Mouse (Mus musculus): ENCODE data around the gene Gm10053.

Gm10053 gene

GRCm38 (mm10) chr19:24899578-24900544 lies 24.4 kb downstream of the Gm10053 start:
- DNase-seq: peak; percentile 64

- DNase-seq: no peak
Observed at GRCm38 (mm10) chr19:24900581-24901220, 25.2 kb downstream of the Gm10053 start, which contains the start of gene Foxd4. TSS of gene Foxd4 (minus strand) at chr19:24901197.

DNA sequence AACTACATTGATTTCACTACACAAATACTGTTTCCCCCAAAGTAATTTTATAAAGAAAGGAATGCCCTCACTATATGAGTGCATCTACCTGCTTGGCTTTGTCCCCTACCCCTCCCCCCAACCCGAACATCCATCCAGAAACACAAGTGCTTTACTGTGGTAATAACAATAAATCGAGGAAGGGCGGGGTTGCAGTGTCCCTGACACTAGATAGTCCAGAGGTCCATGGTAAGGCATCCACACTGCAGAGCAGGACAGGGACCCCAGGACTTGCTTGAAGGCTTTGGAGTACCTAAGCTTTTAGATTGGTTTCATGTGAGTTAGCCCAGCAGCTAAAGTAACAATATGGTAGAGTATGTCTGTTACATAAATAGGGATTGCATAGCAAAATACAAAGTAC lies 26.2 kb downstream of the Gm10053 start:
- DNase-seq: no peak

DNA sequence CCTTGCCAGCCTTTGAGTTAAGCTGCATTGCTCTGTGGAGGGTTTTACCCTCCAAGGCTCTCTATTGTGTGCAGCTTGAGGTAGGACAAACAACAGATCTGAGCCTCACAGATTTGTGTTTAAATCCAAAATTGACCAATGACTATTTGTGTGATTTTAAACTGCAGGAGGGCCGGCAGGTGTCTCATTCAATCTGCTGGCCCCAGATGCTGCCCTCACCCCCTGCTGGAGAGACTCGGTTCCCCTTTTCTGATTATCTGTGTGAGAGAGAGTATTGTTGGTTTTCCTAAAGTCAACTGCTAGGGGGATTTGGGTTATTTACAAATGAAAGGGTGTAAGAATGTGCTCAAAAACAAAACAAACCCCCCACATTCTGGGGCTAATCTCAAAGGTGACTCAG lies 26.8 kb downstream of the Gm10053 start:
- no peak for DNase-seq

- no peak for DNase-seq
Observed at GRCm38 (mm10) chr19:24902821-24903220, 27.3 kb downstream of the Gm10053 start.

DNA sequence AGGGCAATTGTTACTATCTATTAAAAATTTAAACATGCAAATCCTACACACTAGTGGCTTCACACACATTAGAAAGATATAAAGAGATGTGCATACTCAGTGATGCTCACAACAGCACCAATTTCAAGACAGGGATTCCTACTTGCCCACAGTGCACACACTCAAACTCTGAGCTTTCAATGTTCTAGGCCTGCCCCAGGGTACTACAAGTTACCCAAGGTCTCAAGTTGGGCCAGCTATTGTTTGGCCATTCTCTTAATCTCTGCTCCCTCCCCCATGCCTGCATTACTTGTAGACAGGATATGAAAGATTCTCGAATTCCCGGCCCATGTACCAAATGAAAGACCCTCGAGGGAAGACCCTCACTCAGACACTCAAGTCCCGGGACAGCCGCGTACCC lies 32.2 kb downstream of the Gm10053 start:
- DNase-seq: no peak

DNA sequence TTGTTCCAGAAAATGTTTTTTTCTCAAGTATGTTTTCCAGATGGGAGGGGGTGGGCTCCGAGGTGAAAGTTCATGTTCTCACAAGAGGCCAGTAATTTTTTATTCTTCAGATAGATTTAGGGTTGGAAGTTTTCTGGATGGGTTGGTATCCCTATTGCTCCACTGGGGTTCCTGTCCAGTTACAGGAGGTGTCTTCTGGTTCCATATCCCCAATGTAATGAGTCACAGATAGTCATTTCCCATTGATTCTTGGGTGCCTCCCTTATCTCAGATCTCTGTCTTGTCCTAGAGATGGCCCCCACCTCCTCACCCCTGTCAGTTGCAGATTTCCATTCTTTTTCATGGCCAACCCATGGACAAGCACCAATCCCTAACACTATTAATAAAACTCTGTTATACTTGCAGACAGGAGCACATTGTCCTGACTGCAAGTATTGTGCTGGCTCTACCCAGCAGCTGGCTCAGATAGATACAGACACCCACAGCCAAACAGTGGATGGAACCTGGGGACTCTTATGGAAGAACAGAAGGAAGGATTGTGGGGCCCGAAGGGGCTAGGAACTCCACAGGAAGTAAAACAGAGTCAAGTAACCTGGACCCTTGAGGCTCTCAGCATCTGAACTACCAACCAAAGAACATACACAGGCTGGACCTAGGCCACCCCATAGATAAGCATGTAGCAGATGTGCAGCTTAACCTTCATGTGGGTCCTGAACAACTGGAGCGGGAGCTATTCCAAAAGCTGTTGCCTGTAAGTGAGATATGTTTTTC lies 33.1 kb downstream of the Gm10053 start:
- DNase-seq: no peak

DNA sequence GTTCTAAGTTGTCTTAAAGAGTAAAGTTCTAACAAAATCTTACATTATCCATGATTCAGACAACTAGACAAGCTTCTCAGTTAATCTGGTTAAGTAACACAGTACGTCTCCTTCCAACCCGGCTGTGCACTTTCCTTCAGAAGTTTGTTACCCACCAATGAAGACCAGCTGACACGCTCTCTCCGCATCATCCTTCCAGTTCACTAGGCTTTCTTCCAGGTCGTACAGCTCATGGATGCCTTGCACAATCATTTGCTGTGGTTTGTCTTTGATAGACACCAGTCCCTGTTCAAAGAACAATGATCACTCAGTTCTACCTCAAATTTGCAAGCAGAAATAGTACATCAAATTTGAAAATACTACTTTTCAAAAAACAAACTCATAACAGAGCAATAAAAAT lies 45.4 kb downstream of the Gm10053 start:
- DNase-seq: no peak

Measured in embryo, embryonic 11 days (tissue).